Mouse (Mus musculus): ENCODE data around the gene 1600014C23Rik. TPM values are rescaled to one million over a fixed set of nuclear protein-coding genes. Genes with fewer than 3 reads are reported as not detected.
A peak's percentile ranks its signal among the peaks of the same experiment; 100 is the strongest.

The 1600014C23Rik gene
- total RNA-seq, 2 experiments from 2014 or later: not detected

- no peak for DNase-seq (ENCODE audit: low spot score in 2 of 2)
Measured at GRCm38 (mm10) chr17:45693812-45694565, 39.7 kb downstream of the 1600014C23Rik start.

GRCm38 (mm10) chr17:45692159-45692558, 41.5 kb downstream of the 1600014C23Rik start:
- DNase-seq (ENCODE audit: low spot score in 2 of 2): no peak

GRCm38 (mm10) chr17:45690044-45690443, 43.6 kb downstream of the 1600014C23Rik start:
- DNase-seq (ENCODE audit: low spot score in 2 of 2): no peak

- no peak for DNase-seq (ENCODE audit: low spot score in 2 of 2)
Measured at GRCm38 (mm10) chr17:45689120-45689519, 44.5 kb downstream of the 1600014C23Rik start.

GRCm38 (mm10) chr17:45686716-45687115, 46.9 kb downstream of the 1600014C23Rik start, which contains the start of gene Tmem63b:
Tmem63b (minus strand) TSS chr17:45686905.
- no peak for DNase-seq (ENCODE audit: low spot score in 2 of 2)

GRCm38 (mm10) chr17:45686093-45686619, 47.5 kb downstream of the 1600014C23Rik start, which contains the start of gene Mrpl14:
Mrpl14 (plus strand) TSS chr17:45686322.
- peak; percentile 95 to 96 for DNase-seq (ENCODE audit: low spot score in 2 of 2)

GRCm38 (mm10) chr17:45685171-45686092, 48.2 kb downstream of the 1600014C23Rik start:
- peak; percentile 53 for DNase-seq (ENCODE audit: low spot score in 2 of 2)

GRCm38 (mm10) chr17:45684667-45685131, 48.9 kb downstream of the 1600014C23Rik start:
- DNase-seq (ENCODE audit: low spot score in 2 of 2): no peak

Other genes with a start within 250 kb of the 1600014C23Rik start
- gene Aars2, start 227.0 kb downstream of the 1600014C23Rik start, total RNA-seq (2021): 10 to 100 TPM; 15.8 to 17.3 TPM
- gene Tcte1, start 210.4 kb downstream of the 1600014C23Rik start, total RNA-seq (2021): not detected
- under 1 TPM in 1 of 2 experiments, not detected in 1; 0.06 TPM for gene Tmem151b, start 184.2 kb downstream of the 1600014C23Rik start, total RNA-seq (2021)
- 1 to 10 TPM; 2.7 to 3.5 TPM for gene Nfkbie, start 178.1 kb downstream of the 1600014C23Rik start, total RNA-seq (2021)
- gene Slc35b2, start 170.0 kb downstream of the 1600014C23Rik start, total RNA-seq (2021): 10 to 100 TPM; 28.1 to 44.2 TPM
- 1,000 to 10,000 TPM; 2,801 to 2,860 TPM for gene Hsp90ab1, start 160.6 kb downstream of the 1600014C23Rik start, total RNA-seq (2021)
- 100 to 1,000 TPM; 121 to 161 TPM for gene Slc29a1, start 134.2 kb downstream of the 1600014C23Rik start, total RNA-seq (2021)
- gene Mymx, start 131.7 kb downstream of the 1600014C23Rik start, total RNA-seq (2021): not detected
- under 1 TPM; 0.19 to 0.40 TPM for gene Capn11, start 74.5 kb downstream of the 1600014C23Rik start, total RNA-seq (2021)
- gene Mrpl14, start 47.5 kb downstream of the 1600014C23Rik start, total RNA-seq (2021): 100 to 1,000 TPM; 104 to 109 TPM
- gene Tmem63b, start 46.9 kb downstream of the 1600014C23Rik start, total RNA-seq (2021): 10 to 100 TPM; 41.0 to 41.4 TPM